Mouse (Mus musculus): ENCODE results near the gene Gtf2ird2.

DNA sequence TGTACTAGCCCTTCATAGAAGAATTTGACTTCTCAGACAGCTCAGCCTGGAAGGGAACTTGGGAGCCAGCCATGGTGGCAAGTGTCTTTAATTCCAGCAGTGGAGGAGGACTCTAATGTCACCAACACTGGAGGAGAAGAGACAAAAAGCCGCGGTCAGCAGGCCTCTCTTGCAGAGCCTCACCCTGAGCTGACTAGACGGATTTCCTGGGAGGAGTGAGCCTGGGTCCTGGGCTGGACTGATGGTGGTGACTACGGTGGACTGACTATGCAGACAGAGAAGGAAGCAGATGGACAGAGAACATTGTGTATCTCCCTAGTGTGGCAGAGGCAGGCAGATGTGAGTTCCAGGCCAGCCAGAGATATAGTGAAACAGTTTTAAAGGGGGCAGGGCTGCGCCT lies 47.6 kb downstream of the Gtf2ird2 start:
- TF ChIP-seq CTCF (conservative IDR thresholded peaks at IDR 0.05; ENCODE audit: low read length), result no peak
- TF ChIP-seq POU5F1 (IDR thresholded peaks at IDR 0.05; ENCODE audit: borderline replicate concordance, low read length), result no peak
- TF ChIP-seq NANOG (IDR thresholded peaks at IDR 0.05; ENCODE audit: borderline replicate concordance, low read length), result no peak
